Mouse (Mus musculus) large intestine, adult 2 months (tissue): ENCODE measurements at regions not wholly inside any gene's neighbourhood (a gene's known extent, or its start where the extent isn't known, plus 50 kb on each side); places are given as distances from the start of the nearest gene placed in this dataset.

Source experiments
- DNase-seq: peaks from one replicate; pipeline ENCODE4 v3.0.0-alpha.2; 2012; ENCODE audit warnings: low read depth, low spot score
- WGBS: fragments of 180-500 bp; shearing (Covaris S2); methylation state at CpG from one replicate; pipeline ENCODE4 v1.1.7; 2018; 5-methylcytosine and 5-hydroxymethylcytosine counted together

- DNase-seq = no peak
These were observed 653.3 kb upstream of the Fam98a start for GRCm38 (mm10) chr17:76205082-76205481.

DNA sequence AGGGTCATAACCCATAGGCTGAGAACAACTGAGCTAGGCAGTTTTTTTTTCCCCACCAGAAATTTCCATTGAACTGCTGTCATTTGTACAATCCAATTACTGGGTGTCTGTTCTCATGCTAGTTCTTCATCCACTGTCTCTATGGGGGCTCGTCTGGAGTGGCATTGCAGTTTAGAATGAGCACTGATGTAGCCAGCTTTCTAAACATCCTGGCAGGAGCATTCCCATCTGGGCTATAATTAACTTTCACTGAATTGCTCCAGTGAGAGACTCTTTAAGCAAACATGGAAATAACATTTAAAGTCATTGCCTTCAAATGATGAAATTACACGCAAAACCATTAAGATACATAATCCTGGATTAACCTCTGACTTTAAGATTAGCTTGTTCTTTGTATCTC, 633.1 kb upstream of the Fam98a start:
- whole genome bisulfite sequencing = 41% methylated on average over 2 of the region's 2 CpGs
- no peak for DNase-seq

GRCm38 (mm10) chr17:76136660-76137495, 585.1 kb upstream of the Fam98a start:
- no peak for DNase-seq

DNA sequence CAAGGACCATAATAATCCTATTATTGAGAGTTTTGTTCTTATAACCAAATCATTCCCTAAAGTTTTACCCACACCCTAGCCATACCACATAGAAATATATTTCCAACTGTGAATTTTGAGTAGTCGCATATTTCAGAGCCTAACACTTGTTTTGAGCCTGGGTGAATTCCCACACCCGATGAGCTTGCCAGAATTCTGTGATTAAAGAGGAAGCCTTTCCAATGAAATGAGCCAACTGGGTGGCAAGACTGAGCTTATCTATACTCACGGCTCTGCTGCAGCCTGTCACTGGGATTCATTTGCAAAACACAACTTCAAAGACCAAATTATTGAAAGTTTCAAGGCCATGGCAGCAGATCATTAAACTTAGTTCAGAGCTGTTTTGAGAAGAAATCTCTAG, 582.3 kb upstream of the Fam98a start:
- no peak for DNase-seq
- 69% methylated on average over 3 of the region's 3 CpGs for WGBS

DNA sequence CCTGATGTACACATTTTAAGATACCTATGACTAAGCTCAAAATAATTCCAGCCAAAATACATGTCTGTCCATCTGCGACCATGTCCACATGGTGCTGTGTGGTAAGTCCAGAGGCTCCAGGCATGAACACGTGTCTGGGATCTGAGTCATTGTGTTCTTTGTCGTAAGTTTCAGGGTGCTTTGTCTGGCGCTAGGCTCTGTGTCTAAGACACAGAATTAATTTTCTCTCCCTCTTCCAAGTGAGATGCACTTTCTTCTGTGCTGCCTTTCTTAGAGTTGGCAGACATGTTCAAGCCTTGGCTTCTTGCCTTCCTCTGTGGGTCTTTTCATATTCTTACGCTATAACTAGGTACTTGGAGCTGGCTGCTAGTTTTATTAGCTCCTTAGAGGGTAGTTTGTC, 573.5 kb upstream of the Fam98a start:
- 88% methylated on average over 5 of the region's 5 CpGs for WGBS
- no peak for DNase-seq

GRCm38 (mm10) chr17:76111315-76112195, 559.8 kb upstream of the Fam98a start:
- WGBS = 82% methylated on average over 9 of the region's 9 CpGs
- no peak for DNase-seq

- no peak for DNase-seq
- WGBS = 86% methylated on average over 1 of the region's 1 CpGs
These were observed 559.1 kb upstream of the Fam98a start for GRCm38 (mm10) chr17:76110856-76111255.

GRCm38 (mm10) chr17:76083536-76083935, 531.8 kb upstream of the Fam98a start:
- 92% methylated on average over 3 of the region's 3 CpGs for WGBS
- DNase-seq = no peak

DNA sequence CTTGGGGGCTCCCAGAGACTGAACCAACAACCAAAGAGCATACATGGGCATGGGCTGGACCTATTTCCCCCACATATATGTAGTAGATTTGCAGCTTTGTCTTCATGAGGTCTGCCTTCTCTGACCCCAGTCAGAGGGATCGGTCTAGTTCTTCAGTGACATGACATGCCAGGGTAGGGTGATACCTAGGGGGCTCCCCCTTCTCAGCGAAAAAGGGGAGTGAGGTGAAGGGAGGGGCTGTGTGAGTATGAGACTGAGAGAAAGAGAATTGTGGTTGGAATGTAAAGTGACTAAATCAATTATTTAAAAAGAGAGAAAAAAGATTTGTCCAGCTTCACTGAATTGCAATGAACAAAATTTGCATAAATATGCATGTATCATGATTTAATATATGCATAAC, 530.0 kb upstream of the Fam98a start:
- WGBS = 67% methylated on average over 2 of the region's 2 CpGs
- no peak for DNase-seq

DNA sequence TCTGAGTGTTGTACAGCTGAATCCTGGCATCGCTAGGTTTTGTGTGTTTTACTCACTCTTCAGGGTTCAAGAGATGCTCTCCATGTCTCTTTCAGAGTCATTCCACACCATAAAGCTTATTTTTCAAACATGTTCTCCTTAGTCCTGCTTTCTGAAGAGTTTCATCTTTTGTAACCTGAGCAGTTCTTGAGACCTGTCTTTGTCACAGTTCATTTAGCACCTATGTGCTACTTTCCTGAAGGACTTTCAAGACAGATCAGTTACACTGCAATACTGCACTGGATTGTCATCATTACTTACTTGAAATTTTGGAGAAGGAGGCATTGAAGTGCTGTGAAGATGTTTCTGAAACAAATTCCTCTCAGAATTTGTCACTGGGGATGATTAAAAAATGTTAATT, 494.7 kb upstream of the Fam98a start:
- WGBS = 81% methylated on average over 1 of the region's 1 CpGs
- no peak for DNase-seq

GRCm38 (mm10) chr17:76032710-76033109, 481.0 kb upstream of the Fam98a start:
- WGBS = 49% methylated on average over 1 of the region's 1 CpGs
- no peak for DNase-seq

- WGBS = 90% methylated on average over 1 of the region's 1 CpGs
- DNase-seq = no peak
These were observed 456.3 kb upstream of the Fam98a start for GRCm38 (mm10) chr17:76008011-76008410.

- no peak for DNase-seq
These were observed 451.1 kb upstream of the Fam98a start for GRCm38 (mm10) chr17:76002836-76003235.

DNA sequence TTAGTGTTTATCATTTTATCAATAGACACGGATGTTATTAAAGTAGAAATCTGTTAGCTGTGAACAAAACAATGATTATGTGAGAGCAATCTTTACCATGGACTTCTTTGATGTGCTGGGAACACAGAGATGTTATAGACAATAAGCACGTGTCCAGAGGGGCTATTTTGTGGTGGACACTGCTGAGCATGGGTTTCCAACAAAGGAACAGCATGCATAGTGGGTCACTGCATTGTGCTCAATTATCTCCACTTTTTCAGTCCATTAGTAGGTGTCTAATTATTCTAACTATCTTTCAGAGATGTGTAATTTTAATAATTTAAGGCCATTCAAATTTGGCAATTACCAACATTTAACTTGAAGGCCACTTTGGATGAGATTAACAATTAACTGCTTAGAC, 409.6 kb upstream of the Fam98a start:
- no peak for DNase-seq
- WGBS = 64% methylated on average over 2 of the region's 2 CpGs

- DNase-seq = no peak
- WGBS = 73% methylated on average over 6 of the region's 6 CpGs
These were observed 385.1 kb upstream of the Fam98a start for GRCm38 (mm10) chr17:75936686-75937380.

GRCm38 (mm10) chr17:75931022-75931421, 379.3 kb upstream of the Fam98a start:
- DNase-seq = no peak
- 86% methylated on average over 1 of the region's 1 CpGs for WGBS

DNA sequence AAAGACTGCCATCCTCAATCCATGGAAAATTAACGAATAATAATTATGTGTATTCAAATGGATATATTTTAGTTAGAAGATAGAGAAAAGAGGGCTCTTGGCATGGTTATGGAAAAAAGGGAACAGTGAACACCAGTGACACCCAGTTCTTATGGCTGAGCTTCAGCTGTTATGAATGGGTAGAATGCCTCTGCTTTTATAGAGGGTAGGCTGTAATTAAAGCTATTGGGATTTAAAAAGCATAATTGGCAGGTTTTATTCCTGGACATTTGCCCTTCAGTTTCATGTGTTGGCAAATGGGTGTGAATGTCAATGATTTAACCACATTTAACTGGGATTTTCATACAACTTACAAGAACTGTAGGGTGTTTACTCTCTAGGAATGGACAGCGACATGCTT, 368.5 kb upstream of the Fam98a start:
- DNase-seq = no peak
- WGBS = 71% methylated on average over 2 of the region's 2 CpGs

- 60% methylated on average over 4 of the region's 4 CpGs for WGBS
These were observed 365.3 kb upstream of the Fam98a start for GRCm38 (mm10) chr17:75917020-75917419.

GRCm38 (mm10) chr17:75916590-75916989, 364.8 kb upstream of the Fam98a start:
- no peak for DNase-seq
- 65% methylated on average over 2 of the region's 2 CpGs for WGBS

More at GRCm38 (mm10) chr17:75917020-75917419, 365.3 kb upstream of the Fam98a start:
- DNase-seq = no peak

GRCm38 (mm10) chr17:75915256-75915655, 363.5 kb upstream of the Fam98a start:
- 83% methylated on average over 1 of the region's 1 CpGs for WGBS
- no peak for DNase-seq
